Mouse (Mus musculus) cerebellum, adult (tissue): ENCODE results near the gene Apip.

Source experiments
- ATAC-seq: cut with Nextera tagmentation; 2 replicates; pipeline ENCODE4 v1.9.2; 2017; ENCODE audit warnings: mild to moderate bottlenecking, moderate library complexity, mixed read lengths; ENCODE audit not compliant: insufficient number of reproducible peaks, low FRiP score, low TSS enrichment

Gene Apip

DNA sequence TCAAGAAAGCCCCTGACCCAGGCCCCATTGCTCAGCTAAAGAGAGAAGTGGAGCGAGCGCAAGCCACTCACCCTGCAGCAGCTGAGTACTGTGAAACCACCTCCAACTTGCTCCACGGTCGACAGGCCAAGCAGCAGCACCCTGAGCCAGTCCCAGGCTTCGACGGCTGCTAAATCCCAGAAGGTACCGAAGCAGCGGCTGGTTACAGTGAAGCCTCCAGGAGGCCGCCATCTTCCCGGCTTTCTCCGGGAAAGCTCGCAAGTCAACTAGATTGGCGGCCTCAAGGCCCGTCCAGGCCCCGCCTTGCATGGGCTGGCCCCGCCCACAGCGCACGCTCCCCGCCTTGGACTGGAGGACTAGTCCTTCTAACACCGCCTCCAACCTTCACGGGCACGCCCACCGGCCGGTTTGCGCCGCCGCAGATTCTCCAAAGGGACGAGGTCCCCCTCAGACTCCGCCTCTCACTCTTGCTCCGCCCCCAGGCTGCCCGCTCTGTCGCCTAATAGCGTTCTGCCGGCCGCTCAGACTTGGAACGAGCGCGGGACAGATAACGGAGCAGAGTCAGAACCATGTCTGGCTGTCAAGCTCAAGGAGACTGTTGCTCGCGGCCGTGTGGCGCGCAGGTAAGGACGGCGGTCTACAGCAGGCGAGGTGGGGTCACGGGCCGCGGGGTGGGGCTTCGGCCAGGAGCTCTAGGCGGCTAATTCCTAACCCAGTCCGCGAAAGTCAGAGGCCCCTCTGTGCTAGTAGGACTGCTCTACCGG is at the start of gene Apip, which contains the start of gene Pdhx:
Gene Apip (plus strand): TSS at position 457 of the 764 bp plus-strand sequence.
Gene Pdhx (minus strand): TSS at position 295 of the 764 bp plus-strand sequence.
- ATAC-seq = peak; percentile 96

DNA sequence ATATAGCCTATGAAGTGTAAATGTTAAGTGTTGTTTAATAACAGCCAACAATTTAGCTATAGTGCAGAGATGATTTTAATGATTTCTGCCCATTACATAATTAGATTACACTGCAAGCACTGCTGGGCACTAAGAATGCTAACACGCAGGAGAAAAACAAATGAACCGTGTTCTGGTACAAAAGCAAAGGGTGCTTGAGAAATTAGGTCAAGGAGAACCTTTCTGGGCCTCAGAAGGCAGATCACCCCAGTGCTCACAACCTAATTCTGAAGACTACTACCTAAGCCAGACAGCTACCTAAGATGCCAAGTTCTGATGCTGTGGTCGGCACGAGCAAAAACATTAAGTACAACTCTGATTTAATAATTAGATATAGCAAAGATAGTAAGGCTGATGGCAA is 35.6 kb upstream of the Apip start:
- no peak for ATAC-seq

DNA sequence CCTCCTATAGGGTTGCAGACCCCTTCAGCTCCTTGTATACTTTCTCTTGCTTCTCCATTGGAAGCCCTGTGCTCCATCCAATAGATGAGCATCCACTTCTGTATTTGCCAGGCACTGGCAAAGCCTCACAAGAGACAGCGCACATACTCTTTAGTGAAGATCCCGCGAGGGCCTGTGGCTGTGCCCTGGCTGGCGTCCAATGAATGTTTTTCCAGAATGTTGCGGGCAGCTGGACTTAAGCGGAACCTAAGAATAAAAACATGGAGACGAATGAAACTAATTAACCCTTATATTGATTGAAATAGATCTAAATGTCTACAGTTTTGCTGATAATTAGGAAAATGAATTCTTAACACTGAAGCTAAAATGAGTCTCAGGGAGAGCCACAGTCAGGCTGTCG is 32.6 kb upstream of the Apip start:
- no peak for ATAC-seq

DNA sequence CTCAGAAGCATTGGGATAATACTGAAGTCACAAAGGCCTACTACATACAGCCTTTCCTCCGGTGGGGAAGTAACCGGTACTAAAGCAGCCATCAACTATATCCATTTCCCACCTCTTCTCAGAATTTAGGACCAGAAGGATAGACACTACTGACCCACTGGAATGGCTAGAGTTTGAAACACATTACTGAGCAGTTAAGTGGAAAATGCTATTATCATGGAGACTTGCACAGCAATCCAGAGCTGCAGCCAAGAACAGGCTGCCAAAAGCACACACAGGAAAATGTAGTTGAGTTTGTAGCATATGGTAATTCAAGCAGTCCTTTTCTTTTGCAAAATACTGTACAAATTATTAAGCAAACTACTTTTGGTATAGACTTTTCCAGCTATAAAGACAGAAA is 28.2 kb upstream of the Apip start:
- peak; percentile 90 for ATAC-seq

DNA sequence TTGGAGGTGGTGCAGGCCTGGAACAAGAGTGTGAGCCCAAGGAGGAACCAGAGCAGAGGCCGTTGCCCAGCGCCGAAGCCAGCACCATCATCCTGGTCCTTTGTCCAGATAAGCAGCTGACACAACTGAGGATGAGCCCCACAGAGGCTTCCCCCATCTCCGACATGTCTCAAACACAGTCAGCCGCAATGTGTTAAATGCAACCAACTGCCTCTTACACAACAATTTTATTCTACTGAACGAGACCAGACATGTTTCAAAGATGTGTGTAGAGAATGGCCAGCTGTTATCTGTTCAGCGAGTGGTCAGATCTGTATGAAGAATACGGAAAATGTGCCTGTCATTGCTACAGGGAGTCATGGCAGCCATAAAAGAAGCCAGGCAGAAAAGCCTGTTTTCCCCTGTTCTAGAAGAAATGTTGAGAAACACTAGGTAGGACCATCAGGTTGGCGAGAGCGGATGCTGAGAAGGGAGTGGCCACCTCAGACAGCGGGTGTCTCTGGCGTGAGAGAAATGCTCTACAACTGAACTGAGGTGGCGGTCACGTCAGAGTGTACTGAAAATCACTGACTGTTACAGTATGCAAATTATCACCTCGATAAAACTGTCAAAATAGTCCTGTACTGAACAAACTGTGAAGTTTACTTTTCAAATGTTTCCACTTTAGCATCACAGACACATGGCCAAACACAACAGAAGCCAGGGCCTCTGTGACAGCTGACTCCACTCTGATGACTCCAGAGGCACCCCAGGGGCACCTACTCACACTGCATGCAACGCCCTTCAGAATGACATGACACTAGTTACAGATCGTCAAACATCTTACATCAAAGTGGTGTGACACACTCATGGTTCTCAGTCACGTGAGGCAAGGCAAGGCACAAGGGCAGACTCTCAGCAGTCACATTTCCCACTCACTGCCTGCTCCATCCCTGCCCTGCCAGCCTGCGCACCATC is 21.3 kb upstream of the Apip start:
- no peak for ATAC-seq

DNA sequence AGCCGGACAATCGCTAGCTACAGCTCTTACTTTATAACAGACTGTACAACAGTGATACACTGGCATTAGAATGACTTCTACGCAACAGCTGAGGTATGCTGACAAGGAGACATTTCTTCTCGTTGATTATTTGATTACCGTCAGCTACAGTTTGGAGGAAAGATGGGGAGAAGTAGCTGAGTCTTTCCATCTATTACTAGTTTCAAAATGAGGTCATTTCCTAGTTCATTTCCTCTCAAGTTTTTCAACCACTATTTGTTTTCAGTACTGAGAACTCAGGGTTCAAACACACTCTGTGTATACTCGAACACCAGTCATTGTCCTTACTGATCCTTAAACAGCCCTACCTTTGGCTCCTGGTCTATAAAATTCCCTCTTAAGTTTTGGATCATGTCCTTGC is 17.7 kb upstream of the Apip start:
- no peak for ATAC-seq

DNA sequence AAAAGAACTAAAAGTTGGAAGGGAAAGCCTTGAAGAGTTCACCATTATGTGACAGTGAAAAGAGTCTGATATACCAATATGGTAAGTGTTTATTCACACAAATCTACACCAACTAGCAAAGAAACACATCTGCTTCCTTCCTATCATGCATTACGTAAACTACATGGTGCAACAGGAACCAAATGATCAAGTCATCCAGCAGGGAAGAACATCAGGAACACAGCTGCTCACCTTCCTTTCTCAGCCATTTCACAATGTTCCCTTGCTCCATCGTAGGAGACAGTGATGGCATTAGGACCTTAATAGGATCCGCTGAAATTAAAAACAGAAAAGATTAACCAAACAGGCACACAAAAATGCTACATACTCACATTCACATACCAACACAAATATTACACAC is 15.2 kb upstream of the Apip start:
- ATAC-seq = no peak

DNA sequence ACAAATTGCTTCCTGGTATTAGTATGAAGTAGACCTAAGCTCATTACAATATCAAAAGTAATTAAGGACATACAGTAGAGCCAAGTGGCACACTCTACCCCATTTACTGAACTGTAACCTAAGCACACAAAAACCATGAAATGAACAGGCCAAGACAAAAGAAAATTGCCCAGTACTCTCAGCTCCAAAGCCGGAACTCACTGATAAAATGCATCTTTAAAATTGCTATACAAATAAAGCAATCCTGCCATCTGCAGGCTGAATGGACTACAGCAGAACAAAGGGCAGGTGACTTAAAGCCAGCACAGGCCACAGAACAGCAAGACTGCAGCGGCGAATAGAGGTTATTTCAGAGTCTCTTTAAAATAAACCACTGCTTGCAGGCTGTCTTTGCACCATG is 10.6 kb upstream of the Apip start:
- peak; percentile 74 for ATAC-seq

DNA sequence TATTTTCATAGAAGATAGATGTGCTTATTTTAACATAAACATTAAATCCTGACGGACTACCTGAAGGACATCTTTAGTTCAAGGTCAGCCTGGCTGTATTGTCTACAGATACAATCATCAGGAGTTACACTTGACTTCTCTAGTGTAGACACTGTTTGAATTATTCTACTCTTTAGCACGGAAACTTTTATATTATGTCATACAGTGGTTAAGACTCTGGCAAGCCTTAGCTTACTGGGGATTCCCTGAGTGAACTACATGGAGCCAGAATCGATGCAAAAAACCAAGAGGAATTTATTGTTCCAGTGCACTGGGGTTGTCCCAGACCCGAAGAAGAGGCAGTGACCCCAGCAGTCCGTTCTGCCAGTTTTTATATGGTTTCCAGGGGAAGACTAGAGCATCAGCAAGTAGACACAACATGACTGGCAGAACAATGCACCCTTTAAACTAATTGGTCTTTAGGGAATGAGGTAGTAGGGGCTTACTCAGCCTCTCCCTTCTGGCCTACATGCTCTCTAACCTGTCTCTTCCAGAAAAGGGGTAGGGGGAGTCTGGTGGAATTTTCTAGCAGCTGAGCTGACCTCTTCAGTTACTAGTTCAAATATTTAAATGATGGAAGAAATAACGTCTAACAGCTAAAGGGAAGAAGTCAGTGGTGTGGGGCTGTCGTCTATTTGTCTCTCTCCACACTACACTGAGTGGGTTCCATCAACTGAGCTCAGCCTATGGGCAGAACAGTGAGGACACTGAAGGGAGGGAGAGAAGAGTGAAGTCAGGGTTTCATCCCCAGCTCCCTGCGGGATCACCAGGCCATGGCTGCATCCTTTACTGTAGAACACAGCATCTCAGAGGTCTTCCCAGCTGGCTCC is 6.6 kb upstream of the Apip start:
- ATAC-seq = no peak

DNA sequence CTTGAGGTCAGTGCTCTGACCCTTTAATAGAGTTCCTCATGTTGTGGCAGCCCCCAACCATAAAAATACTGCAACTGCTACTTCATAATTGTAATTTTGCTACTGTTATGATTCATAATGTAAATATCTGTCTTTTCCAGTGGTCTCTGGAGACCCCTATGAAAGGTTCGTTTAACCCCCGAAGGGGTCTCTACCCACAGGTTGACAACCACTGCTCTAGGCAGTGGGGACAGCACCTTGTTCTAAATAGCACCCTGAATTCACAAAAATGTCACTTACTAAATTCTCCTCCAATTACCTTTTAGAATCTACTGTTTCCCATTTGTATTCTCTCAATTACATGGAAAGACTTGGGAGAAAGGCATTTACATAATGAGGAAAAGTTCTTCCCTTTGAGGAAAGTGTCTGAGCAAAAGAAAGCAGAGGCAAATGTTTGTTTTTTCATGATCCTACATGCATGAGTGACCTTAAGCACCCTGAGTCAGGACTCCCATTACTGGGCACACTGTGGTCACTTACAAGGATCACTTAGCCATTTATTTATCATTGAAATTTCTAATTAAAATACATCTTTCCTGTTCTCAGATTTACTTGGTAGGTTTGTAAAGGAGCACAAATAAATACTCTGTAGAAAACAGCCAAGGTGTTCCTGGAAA is 5.8 kb upstream of the Apip start:
- ATAC-seq = no peak

DNA sequence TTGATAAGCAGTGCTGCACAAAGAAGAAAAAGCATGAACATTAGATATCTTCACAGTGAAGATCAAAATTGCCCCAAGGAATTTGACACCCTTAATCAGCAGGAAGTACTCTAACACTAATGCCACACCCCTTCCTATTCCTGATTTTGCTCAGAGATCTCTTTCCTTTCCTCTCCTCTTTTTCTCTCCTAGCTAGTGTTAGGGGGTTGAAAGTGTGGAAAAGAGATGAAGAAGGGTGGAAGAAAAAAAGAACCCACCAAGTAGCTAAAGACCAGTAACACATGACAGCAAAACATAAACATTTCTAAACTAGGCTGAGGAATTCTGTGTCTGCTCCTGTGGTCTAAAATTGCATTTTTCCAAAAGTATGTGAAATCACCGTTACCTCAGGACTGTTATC is 4.9 kb upstream of the Apip start:
- ATAC-seq = no peak

DNA sequence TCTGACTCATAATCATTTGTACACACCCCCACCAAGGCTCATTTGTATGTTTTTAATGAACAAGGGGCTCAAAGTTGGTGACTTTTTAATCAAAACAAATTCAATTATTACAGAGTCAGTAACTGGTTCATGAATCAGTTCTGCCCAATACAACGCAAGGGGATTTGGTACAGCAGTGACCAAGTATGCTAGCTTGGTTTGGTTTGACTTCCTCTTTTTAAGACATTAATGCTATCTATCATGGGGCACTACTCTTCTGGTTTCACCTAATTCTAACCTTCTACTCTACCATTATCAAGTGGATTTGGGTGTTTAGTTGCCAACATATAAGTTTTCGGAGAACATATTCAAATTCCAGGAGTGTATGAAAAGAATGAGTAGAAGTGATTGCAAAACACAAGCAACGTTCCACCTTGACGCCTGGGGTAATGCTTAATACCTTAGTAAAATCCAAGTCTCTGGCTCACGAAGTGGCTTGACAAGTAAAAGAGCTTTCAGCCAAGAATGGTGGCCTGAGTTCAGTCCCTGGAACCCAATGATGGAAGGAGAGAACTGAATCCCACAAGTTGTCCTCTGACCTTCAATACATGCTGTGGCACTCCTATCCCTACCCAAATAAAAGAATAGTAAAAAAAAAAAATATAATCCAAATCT is 3.6 kb upstream of the Apip start:
- ATAC-seq = no peak

DNA sequence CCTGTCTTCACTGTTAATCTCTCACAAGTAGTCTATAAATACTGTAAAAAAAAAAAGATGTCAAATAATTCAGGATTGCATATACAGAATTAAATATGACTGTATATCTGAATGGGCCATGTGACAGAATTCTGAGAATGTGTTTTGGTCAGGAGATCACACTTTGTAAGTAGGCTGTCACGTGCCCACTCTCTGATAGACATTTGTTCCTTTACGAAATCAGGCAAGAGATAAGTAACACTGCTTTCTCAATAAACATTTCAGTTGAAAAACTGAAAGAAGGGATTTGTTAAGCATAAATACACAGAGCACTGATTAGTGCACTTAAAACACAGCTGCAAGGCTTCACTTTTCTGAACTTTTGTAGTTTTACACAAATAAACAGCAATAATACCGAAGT is 2.9 kb upstream of the Apip start:
- ATAC-seq = no peak

DNA sequence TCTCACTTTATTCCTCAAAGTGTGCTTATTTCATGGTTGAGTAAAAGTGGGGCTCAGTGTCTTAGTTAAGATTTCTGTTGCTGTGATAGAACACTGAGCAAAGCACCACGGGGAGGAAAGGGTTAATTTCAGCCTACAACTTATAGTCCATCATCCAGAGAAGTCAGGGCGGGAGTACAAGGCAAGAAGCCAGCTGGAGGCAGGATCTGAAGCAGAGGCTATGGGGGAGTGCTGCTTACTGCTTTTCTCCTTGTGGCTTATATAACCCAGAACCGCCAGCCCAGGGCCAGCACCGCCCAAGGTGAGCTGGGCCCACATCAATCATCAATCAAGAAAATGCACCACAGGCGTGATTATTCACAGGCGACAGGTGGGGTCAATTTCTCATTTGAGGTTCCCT is 7.6 kb downstream of the Apip start:
- no peak for ATAC-seq

DNA sequence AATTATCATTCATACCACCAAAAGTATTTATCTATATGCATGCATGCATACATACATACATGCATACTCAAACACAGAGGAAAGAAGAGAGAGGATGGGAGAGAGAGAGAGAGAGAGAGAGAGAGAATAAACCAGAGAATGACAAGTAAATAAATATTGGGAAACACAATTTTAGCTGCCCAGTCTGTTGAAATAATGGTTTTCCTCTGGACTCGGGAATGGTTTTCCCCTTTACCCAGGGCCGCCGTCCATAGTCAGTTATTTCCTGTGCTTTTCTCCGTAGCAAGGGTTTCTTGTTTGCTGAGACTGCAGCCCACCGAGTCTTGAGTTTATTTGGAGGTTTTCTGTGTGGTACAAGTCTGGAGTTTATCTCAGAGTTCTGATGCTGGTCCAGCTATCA is 8.2 kb downstream of the Apip start:
- ATAC-seq = no peak

DNA sequence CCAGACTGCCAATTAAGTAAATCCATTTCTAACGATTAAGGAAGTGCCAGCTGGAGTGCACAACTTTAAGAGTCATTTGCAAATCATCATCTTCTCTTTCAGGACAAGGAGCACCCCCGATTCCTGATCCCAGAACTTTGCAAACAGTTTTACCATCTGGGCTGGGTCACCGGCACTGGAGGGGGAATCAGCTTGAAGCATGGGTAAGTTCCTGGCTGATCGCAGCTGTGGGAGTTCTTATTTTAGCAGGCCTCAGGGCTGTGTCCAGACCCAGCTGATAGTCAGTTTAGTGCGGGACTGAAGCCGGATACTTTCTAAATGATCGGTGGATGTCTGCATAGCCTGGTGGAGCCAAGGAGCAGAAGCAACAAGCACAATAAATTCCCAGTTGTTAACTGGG is 9.4 kb downstream of the Apip start:
- no peak for ATAC-seq

DNA sequence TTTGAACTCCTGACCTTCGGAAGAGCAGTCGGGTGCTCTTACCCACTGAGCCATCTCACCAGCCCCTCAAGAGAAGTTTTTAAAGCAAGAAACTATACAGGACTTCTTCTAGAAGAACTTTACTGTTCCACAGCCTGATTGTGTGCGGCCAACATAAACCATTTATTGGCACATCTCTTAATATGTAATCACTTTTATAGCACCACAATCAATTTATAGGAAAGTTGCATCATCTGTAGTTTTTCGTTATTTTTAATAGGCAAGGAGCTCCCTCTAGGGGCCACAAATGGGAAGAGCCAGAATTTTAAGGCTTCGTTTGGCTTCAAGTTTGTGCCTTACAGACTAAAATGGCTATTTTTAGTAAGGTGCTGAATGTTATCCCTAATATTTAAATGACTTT is 11.0 kb downstream of the Apip start:
- no peak for ATAC-seq

DNA sequence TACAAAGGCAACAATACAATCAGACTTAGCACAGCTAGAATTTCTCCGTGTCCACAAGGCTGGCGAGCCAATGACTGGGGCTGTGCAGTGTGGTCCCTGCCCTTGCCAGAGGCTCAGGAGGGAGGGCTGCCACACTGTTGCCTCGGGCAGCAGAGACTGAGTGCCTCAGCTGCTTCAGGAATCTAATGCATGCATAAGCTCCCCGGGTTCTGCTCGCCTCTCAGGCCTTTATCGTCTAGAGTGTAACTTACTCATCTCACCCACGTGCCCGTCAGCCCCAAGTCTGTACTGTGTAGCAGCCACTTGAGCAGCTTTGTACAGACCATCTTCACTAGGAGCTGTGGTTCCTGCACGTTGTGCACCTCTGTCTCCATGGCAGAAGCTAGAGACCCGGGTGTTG is 12.2 kb downstream of the Apip start:
- ATAC-seq = no peak

DNA sequence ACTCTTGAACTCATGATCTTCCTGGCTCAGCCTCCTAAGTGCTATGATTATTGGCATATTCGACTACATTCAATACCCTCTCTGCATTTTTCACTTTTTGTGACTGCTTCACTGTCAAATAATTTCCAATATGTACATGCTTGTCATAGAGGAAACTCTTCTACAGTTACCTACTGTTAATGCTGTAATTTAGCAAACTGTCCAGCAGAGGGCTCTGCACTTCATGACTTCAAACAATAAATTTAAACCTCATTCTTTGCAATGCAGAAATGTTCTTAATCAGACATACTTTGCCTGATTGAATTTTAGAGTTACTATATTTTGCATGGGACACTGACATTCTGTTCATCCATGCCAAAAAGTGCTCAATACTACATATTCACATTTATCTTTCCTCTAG is 13.0 kb downstream of the Apip start:
- ATAC-seq = no peak

DNA sequence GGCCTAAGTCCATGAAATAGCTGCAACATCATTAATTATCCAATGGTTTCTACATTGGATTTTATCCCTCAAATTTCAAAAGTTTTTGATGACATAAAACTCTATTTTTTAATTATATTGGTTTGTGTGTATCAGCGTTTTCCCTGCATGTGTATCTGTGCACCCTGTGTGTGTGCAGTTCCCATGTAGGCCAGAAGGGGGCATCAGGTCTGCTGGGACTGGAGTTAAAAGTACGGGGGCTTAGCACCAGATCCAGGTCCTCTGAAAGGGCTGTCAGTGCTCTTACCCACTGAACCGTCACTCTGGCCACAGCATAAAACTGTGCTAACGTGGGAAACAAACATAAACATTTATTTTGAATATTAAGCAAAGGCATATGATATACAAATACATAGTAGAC is 14.6 kb downstream of the Apip start:
- ATAC-seq = no peak
